Mouse (Mus musculus) lung, postnatal 36 days (tissue): ENCODE data around the gene Col7a1.

Source experiments
- DNase-seq: peaks from one replicate; pipeline ENCODE4 v3.0.0; 2022; ENCODE audit warnings: mixed read lengths

The Col7a1 gene

GRCm38 (mm10) chr9:108987704-108988350 is 34.4 kb downstream of the Col7a1 start:
- peak; percentile 70 for DNase-seq

- DNase-seq, result peak; percentile 26
These were observed 36.5 kb downstream of the Col7a1 start for GRCm38 (mm10) chr9:108989802-108990461.

- no peak for DNase-seq
These were observed 37.1 kb downstream of the Col7a1 start for GRCm38 (mm10) chr9:108990462-108990820.

GRCm38 (mm10) chr9:108991428-108992084 is 38.2 kb downstream of the Col7a1 start, which contains the start of gene Pfkfb4:
Gene Pfkfb4, plus strand, starts transcription at chr9:108991778.
- DNase-seq, result peak; percentile 100

GRCm38 (mm10) chr9:108992085-108992469 is 38.7 kb downstream of the Col7a1 start:
- peak; percentile 57 for DNase-seq

- DNase-seq, result peak; percentile 40
These were observed 39.4 kb downstream of the Col7a1 start for GRCm38 (mm10) chr9:108992620-108993361.

- DNase-seq, result peak; percentile 22
These were observed 43.0 kb downstream of the Col7a1 start for GRCm38 (mm10) chr9:108996411-108996810.

- DNase-seq, result peak; percentile 57
These were observed 45.1 kb downstream of the Col7a1 start for GRCm38 (mm10) chr9:108998287-108999166.

- peak; percentile 35 for DNase-seq
These were observed 45.8 kb downstream of the Col7a1 start for GRCm38 (mm10) chr9:108999167-108999526.

GRCm38 (mm10) chr9:109000726-109001125 is 47.3 kb downstream of the Col7a1 start:
- peak; percentile 85 for DNase-seq

- peak; percentile 76 for DNase-seq
These were observed 49.8 kb downstream of the Col7a1 start for GRCm38 (mm10) chr9:109003201-109003600.

- DNase-seq, result no peak
These were observed 53.8 kb downstream of the Col7a1 start for GRCm38 (mm10) chr9:109007025-109007780.

GRCm38 (mm10) chr9:109008081-109008480 is 54.7 kb downstream of the Col7a1 start:
- no peak for DNase-seq

- no peak for DNase-seq
These were observed 55.7 kb downstream of the Col7a1 start for GRCm38 (mm10) chr9:109008994-109009635.

GRCm38 (mm10) chr9:109009636-109010315 is 56.4 kb downstream of the Col7a1 start:
- DNase-seq, result no peak

- DNase-seq, result no peak
These were observed 56.9 kb downstream of the Col7a1 start for GRCm38 (mm10) chr9:109010316-109010690.

- no peak for DNase-seq
These were observed 62.0 kb downstream of the Col7a1 start for GRCm38 (mm10) chr9:109015397-109015796.

GRCm38 (mm10) chr9:109016973-109017604 is 63.7 kb downstream of the Col7a1 start:
- peak; percentile 49 for DNase-seq

GRCm38 (mm10) chr9:109021428-109021827 is 68.0 kb downstream of the Col7a1 start:
- peak; percentile 54 for DNase-seq
